Mouse (Mus musculus): Measurements from ENCODE around the gene Trim54. TPM values are rescaled to one million over a fixed set of nuclear protein-coding genes. Genes with fewer than 3 reads are reported as not detected.

Gene Trim54
- polyA plus RNA-seq, 1 experiment from 2014 or later: 0.55 TPM

DNA sequence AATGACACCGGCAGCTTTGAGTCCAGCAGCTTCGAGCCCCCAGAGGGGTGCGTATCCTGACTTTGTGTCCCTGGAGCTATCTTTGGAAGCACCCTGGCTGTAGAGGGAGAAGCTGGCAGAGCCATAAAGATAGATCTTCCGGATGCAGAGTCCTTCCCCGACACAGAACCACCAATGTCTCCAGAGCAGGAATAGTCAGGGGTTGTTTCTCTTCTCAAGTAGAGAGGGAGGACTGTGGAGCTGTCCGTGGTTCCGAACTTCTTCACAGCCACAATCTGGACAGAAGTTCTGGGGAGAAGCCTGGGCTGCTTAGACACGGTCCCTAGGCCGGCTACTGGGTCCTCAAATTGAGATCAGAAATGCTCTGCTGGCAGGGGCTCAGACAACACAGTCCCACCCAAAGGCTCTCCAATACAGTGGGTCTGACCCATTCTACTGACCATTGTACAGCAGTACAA, 22.5 kb downstream of the Trim54 start:
- Histone ChIP-seq H3K4me3 (ENCODE audit: low read depth, low read length) (no peak overlapping the region), H3K4me1 (ENCODE audit: insufficient read depth, low read depth, low read length) (0 out of 2 replicates have a peak, but pooled peaks cover 4% of the 10 kb centered on the region), H3K9ac (replicated peaks; ENCODE audit: low read depth) (no peak overlapping the region), H3K9me3 (ENCODE audit: low read length) (no peaks in the 10 kb centered on the region), H3K36me3 (ENCODE audit: insufficient read depth, low read length) (no peaks in the 10 kb centered on the region; the same call in 1 of the 2 replicates), H3K27me3 (replicated peaks; ENCODE audit: insufficient read depth, low read length) (peaks cover 42% of the 10 kb centered on the region), H3K4me2 (replicated peaks; ENCODE audit: low read depth, low read length) (peak overlapping the region; percentile 22; the same call in 1 of the 2 replicates), H3K27ac (ENCODE audit: low read length) (no peak overlapping the region)
- 13% methylated on average over 9 of the region's 9 CpGs for WGBS
- TF ChIP-seq CTCF (IDR thresholded peaks at IDR 0.05): no peak
- no peak for TF ChIP-seq EP300 (IDR thresholded peaks at IDR 0.05)
- DNase-seq (ENCODE audit: low spot score): peak; percentile 25
- ATAC-seq: no peak

DNA sequence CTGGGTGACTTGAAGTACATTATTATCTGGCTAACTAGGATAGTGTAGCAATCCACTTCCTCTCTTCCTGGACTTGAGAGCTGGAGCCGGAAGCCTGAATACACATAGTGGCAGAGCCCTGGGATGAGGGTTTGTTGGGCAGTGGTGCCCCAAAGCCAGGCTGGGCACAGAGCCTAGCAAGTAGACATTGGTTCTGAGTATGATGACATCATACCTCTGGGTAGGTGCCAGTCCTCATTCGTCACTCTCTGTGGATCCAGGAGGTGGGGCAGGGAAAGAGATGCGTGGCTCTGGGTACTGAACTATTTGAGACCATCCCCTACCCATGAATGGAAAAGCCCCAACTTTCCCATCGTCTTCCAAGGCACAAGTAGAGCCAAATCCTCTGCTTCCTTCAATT, 33.3 kb downstream of the Trim54 start:
- TF ChIP-seq EP300 (IDR thresholded peaks at IDR 0.05) (no peak), CTCF (IDR thresholded peaks at IDR 0.05) (no peak)
- 58% methylated on average over 4 of the region's 4 CpGs for WGBS
- H3K4me1 ChIP-seq (ENCODE audit: insufficient read depth, low read depth, low read length): peaks cover 8% of the 10 kb centered on the region; the same call in 1 of the 2 replicates
- no peak overlapping the region for H3K4me2 ChIP-seq (replicated peaks; ENCODE audit: low read depth, low read length)
- H3K27ac ChIP-seq (ENCODE audit: low read length): no peak overlapping the region
- DNase-seq (ENCODE audit: low spot score) (peak; percentile 8), ATAC-seq (no peak)
- no peaks in the 10 kb centered on the region for H3K9me3 ChIP-seq (ENCODE audit: low read length)
- no peaks in the 10 kb centered on the region for H3K27me3 ChIP-seq (replicated peaks; ENCODE audit: insufficient read depth, low read length)
- H3K9ac ChIP-seq (replicated peaks; ENCODE audit: low read depth): no peak overlapping the region
- no peak overlapping the region for H3K4me3 ChIP-seq (ENCODE audit: low read depth, low read length)
- H3K36me3 ChIP-seq (ENCODE audit: insufficient read depth, low read length): no peaks in the 10 kb centered on the region

DNA sequence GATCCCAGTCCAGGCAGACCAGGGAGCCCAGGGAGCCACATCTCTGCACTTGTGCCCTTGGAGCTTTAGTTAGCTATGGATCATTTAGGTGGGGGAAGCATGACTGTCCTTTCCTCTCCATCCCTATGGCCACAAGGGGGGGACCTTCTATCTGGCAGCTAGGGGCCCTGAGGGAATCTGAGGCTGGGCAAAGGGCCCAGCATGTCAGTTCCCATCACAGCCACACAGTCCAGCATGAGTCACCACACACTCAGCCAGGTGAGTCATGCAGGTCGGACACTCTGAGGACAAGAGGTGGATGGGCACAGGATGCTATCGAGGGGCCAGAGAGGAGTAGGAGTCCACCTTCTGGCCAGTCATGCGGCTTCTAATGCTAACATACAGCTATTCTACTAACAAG, 35.2 kb downstream of the Trim54 start:
- Histone ChIP-seq H3K4me1 (ENCODE audit: insufficient read depth, low read depth, low read length) (peaks cover 8% of the 10 kb centered on the region; the same call in 1 of the 2 replicates), H3K27ac (ENCODE audit: low read length) (no peak overlapping the region), H3K4me2 (replicated peaks; ENCODE audit: low read depth, low read length) (no peak overlapping the region), H3K9ac (replicated peaks; ENCODE audit: low read depth) (no peak overlapping the region), H3K4me3 (ENCODE audit: low read depth, low read length) (no peak overlapping the region), H3K36me3 (ENCODE audit: insufficient read depth, low read length) (peaks cover under 1% of the 10 kb centered on the region; the same call in 1 of the 2 replicates), H3K27me3 (replicated peaks; ENCODE audit: insufficient read depth, low read length) (no peaks in the 10 kb centered on the region), H3K9me3 (ENCODE audit: low read length) (no peaks in the 10 kb centered on the region)
- DNase-seq (ENCODE audit: low spot score) (peak; percentile 14), ATAC-seq (no peak)
- 73% methylated on average over 3 of the region's 3 CpGs for WGBS
- TF ChIP-seq CTCF (IDR thresholded peaks at IDR 0.05): peak; percentile 36; the same call in 1 of the 2 replicates
- no peak for TF ChIP-seq EP300 (IDR thresholded peaks at IDR 0.05)

DNA sequence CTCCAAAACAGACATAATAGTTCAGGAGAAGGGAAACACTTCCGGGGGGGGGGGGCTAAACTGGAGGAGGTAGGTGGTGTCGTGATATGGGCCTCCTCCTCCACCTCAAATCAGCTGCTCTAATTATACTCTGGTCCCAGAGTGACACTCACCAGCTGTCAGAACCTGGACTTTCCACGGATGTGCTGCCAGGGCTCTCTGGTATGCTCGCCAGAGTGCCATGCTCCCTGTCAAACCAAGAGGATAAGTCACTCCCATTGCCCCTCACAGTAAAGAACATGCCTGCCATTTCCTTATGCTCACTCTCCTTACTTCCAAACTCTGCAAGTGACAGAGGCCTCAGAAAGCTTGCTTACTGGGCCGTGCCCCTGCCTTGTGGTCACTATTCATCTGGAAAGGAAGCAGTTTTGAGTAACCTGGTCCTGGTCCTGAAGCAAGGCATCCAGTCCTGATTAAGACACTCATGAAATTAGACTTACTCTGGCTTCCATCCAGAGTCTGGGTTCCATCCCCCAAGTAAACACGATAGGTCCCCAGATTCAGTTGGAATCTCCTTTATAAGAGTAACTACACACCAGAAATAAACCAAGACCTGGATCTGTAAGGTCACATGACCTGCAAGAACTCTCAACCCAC, 37.1 kb downstream of the Trim54 start:
- 27% methylated on average over 6 of the region's 6 CpGs for WGBS
- H3K9me3 ChIP-seq (ENCODE audit: low read length): no peaks in the 10 kb centered on the region
- DNase-seq (ENCODE audit: low spot score): no peak
- H3K4me2 ChIP-seq (replicated peaks; ENCODE audit: low read depth, low read length): peak overlapping the region; percentile 64
- peak; percentile 16 for ATAC-seq
- peak overlapping the region; percentile 63 for H3K4me3 ChIP-seq (ENCODE audit: low read depth, low read length)
- peak overlapping the region; percentile 81; the same call in 1 of the 2 replicates for H3K27ac ChIP-seq (ENCODE audit: low read length)
- TF ChIP-seq EP300 (IDR thresholded peaks at IDR 0.05) (no peak), CTCF (IDR thresholded peaks at IDR 0.05) (no peak)
- peak overlapping the region; percentile 73 for H3K9ac ChIP-seq (replicated peaks; ENCODE audit: low read depth)
- peaks cover 16% of the 10 kb centered on the region for H3K36me3 ChIP-seq (ENCODE audit: insufficient read depth, low read length)
- no peaks in the 10 kb centered on the region for H3K27me3 ChIP-seq (replicated peaks; ENCODE audit: insufficient read depth, low read length)
- peaks cover 8% of the 10 kb centered on the region; the same call in 1 of the 2 replicates for H3K4me1 ChIP-seq (ENCODE audit: insufficient read depth, low read depth, low read length)

DNA sequence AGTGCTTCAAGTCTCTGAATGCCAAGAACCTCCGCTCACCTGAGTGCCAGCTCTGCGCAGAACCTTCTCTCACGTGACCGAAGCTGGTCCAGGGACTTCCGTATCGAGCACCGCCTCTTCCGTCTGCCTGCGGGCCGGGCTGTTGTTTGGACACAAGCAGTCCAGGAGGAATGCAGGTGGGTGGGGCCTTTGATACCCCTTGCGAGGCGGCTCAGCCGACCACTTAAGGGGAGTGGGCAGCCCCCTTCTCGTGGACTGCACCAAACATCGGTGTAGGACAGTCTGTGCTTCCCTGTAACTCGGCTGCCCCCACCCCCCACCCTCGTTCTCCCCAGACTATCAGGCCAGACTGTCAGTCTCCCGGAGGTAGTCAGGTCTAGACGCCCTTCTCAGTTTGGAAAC, 37.6 kb downstream of the Trim54 start, which contains the start of gene Mpv17:
TSS of gene Mpv17 (minus strand) at position 100 of the 402 bp plus-strand sequence.
- H3K4me2 ChIP-seq (replicated peaks; ENCODE audit: low read depth, low read length): peak within 1 kb of the TSS; percentile 64
- H3K9ac ChIP-seq (replicated peaks; ENCODE audit: low read depth): peak within 1 kb of the TSS; percentile 73
- TF ChIP-seq EP300 (IDR thresholded peaks at IDR 0.05) (no peak), CTCF (IDR thresholded peaks at IDR 0.05) (no peak)
- no peaks in the 10 kb centered on the region for H3K27me3 ChIP-seq (replicated peaks; ENCODE audit: insufficient read depth, low read length)
- no peaks in the 10 kb centered on the region for H3K9me3 ChIP-seq (ENCODE audit: low read length)
- peak within 1 kb of the TSS; percentile 81 for H3K27ac ChIP-seq (ENCODE audit: low read length)
- H3K4me1 ChIP-seq (ENCODE audit: insufficient read depth, low read depth, low read length): peaks cover 8% of the 10 kb centered on the region; the same call in 1 of the 2 replicates
- peaks cover 19% of the 10 kb centered on the region for H3K36me3 ChIP-seq (ENCODE audit: insufficient read depth, low read length)
- peak within 1 kb of the TSS; percentile 63 for H3K4me3 ChIP-seq (ENCODE audit: low read depth, low read length)
- WGBS: under 1% methylated on average over 19 of the region's 19 CpGs
- peak; percentile 97 for DNase-seq (ENCODE audit: low spot score)
- peak; percentile 98 for ATAC-seq

DNA sequence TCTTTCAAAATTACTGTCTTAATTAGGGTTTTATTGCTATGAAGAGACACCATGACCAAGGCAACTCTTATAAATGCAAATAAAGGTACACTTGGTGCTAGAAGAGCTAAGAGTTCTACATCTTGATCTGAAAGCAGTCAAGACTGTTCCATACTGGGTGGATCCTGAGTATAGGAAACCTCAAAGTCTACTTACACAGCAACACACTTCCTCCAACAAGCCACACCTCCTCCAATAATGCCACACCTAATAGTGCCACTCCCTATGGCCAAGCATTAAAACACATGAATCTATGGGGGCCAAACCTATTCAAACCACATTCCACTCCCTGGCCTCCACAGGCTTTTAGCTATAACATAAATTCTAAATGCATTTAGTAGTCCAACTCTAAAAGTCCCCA, 46.0 kb downstream of the Trim54 start:
- Histone ChIP-seq H3K9ac (replicated peaks; ENCODE audit: low read depth) (no peak overlapping the region), H3K4me2 (replicated peaks; ENCODE audit: low read depth, low read length) (no peak overlapping the region), H3K27me3 (replicated peaks; ENCODE audit: insufficient read depth, low read length) (no peaks in the 10 kb centered on the region), H3K4me3 (ENCODE audit: low read depth, low read length) (no peak overlapping the region), H3K36me3 (ENCODE audit: insufficient read depth, low read length) (peaks cover 60% of the 10 kb centered on the region), H3K4me1 (ENCODE audit: insufficient read depth, low read depth, low read length) (no peaks in the 10 kb centered on the region), H3K9me3 (ENCODE audit: low read length) (no peaks in the 10 kb centered on the region), H3K27ac (ENCODE audit: low read length) (no peak overlapping the region)
- no peak for TF ChIP-seq EP300 (IDR thresholded peaks at IDR 0.05)
- TF ChIP-seq CTCF (IDR thresholded peaks at IDR 0.05): no peak
- no peak for ATAC-seq
- DNase-seq (ENCODE audit: low spot score): no peak
